Mouse (Mus musculus) adrenal gland (tissue): ENCODE data around the gene Gm1110.
"Not testable (repeated sequence)": the region's sequence is repeated elsewhere in the genome, so short reads cannot be mapped to it uniquely, and the experiment has no call there.

Experiments
- intact Hi-C: fragments of 180-260 bp; cut with DNase I; formaldehyde crosslinking; loops from one replicate; pipeline ENCODE4 v1.15.1; 2025
- long read RNA-seq, 2 experiments: library from polyadenylated mRNA; unstranded; transcript quantifications; one replicate each; pipeline ENCODE4 v2.0.0; 2020; ENCODE audit warnings: borderline replicate concordance in 1 of 2; ENCODE audit not compliant: insufficient replicate concordance in 1 of 2

The Gm1110 gene
- long read RNA-seq, experiment 1, result 0 reads
- long read RNA-seq, experiment 2, result 0 reads

DNA sequence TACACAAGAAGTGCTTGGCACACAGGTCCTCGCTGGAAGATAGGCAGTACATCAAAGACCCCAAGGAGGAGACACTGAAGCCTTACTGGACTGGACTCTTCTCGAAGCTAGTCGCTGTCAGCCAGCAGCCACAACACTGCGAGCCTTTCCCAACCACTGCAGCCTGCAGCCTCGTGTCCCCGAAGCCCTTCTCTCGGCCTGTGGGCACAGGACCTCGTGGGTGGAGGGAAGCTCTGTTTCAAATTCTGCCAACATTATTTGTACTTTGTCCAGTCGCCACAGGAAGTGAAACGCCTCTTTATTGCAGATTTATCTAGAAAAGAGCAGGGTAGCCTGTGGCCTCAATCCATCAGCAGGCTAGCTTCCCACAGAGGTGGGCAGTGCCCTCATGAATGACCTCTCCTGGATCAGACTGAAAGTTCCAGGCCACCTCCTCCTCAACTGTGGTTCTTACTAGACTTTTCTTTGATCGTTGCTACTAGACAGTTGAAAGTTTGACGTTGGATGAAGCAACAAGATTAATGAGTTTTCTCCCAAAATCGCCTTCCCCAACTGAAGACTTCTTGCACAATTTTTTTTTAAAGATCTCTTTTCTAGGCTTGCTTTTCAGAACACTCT, at the start of gene Gm1110:
Gene Gm1110, minus strand, starts transcription at position 203 of the 618 bp plus-strand sequence.
- intact Hi-C loops, result loop anchor here (10.0 kb wide), 1 partner anchor 108 kb away; no protein-coding TSS in a partner anchor

DNA sequence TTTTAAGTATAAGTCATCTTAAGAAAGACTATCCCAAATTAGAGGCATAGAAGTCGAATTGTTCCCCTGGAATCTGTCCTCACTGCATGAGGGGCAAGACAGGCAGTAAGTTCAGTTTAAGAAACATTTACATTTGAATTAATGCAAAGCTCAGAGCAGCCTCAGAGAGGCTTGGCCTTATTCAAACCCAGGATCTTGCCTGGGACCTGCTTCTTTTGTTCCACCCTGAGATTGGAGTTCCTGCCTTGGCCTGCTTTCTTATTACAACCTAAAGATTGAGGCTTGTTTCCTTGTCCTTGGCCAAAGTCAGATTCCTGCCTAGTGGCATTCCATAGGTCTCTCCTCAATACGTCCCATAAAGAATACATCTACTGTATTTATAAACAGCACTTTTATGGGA, 24.9 kb upstream of the Gm1110 start:
- intact Hi-C loops, result no loop called here

DNA sequence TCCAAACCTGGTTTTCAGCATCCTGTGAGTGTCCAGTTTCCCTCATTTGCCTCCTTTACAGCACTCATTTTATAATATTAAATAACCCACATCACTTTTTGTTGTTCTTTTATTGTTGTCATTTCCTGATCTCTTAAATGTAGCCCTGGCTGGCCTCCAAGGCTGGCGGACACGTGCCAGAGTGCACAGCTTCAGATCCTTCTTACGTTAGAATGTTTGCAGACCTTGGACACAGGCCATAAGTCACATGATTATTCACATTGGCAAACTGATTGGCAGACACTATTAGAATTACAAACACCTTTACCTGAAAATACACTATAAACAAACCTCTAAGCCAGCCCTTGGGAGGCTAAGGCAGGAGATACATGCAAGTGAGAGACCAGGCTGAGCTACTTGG, 1.2 kb upstream of the Gm1110 start:
- intact Hi-C loops, result loop anchor here (10.0 kb wide), 1 partner anchor 109 kb away; no protein-coding TSS in a partner anchor

DNA sequence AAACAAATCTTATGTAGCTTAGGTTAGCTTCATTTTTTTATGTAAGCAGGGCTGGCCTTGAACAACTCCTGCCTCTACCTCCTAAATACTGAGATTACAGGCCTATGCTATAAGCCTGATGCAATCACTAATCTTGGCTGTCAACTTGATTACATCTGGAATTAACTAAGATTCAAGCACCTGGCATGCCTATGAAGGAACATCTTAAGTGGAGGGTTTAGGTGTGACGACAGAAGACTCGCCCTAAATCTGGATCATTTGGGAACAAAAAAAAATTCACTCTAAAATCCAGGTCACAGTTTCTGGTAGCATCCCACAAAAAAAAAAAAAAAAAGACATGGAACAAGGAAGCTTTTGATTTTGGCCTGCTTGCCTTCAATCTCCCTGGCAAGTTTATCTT, 3.1 kb downstream of the Gm1110 start:
- intact Hi-C loops, result loop anchor here (10.0 kb wide), 1 partner anchor 105 kb away; no protein-coding TSS in a partner anchor

DNA sequence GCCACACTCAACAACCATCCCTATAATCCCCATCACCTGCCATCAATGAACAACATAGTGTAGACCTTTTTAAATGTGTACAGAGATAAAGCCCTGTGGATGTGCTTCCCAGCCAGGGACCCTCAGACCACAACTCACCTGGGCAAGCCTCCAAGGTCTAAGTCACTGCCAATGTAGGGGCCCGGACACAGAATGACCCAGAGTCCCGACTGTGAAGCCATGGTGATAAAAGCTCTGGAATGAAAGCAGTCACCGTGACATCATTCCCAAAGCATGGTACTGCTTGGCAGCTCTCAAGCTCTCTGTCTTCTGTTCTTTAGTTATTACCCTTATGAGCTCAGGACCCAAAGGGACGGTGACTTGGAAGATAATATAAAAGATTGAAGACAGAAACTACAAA, 9.8 kb downstream of the Gm1110 start:
- intact Hi-C loops, result no loop called here

DNA sequence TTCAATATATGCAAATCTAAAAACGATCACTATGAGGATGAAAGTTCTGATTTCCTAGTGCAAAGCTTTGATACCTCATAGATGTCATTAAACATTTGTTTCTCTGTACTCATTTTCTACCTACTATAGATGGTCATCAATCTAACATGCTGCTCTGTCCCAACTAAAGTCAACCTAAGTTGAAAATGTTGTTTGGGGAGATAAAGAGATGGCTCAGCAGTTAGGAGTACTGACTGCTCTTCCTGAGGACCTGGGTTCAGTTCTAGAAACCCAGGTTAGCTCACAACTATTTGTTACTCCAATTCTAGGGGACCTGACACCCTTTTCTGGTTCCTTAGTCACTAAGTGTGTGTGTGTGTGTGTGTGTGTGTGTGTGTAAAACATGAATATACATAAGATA, 11.7 kb downstream of the Gm1110 start:
- intact Hi-C loops, result no loop called here

DNA sequence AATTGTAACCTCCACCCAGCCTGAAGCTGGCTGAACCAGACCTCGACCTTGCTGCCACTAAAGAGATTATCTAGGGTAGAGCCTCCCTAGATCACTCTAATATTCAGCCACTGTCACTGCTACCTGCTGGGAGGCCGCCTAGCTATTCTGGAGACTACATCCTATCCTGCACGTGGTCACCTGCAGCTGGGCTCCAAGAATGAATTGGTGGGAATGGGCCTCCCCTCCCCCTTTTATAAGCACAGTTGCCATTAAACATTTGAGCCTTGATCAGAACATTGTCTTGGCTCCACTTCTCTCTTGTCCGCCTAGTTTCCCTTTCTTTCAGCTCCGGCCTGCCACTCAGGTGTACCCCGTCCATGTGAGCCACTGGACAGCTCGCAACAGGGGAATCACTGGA, 53.1 kb downstream of the Gm1110 start:
- intact Hi-C loops, result not testable (repeated sequence)

DNA sequence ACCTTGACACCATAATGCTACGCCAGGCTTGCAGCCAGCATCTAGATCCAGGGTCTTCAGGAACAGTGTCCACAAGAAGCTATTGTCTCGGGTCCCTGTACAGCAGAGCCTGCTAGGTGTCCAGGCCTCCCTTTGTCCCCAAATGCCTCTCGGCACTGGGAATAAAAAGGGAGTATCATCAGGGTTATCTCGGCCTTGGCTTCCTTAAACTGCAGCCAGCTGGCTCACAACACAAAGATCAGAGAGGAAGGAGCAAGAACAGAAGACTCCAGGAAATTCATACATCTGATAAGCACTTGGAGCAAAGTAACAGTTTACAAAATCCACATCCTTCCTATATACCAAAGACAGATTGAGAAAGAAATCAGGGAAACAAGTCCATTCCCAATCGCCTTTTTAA, 62.2 kb downstream of the Gm1110 start, which contains the start of gene Glb1l3:
Gene Glb1l3, minus strand, starts transcription at position 140 of the 400 bp plus-strand sequence.
- intact Hi-C loops, result no loop called here

DNA sequence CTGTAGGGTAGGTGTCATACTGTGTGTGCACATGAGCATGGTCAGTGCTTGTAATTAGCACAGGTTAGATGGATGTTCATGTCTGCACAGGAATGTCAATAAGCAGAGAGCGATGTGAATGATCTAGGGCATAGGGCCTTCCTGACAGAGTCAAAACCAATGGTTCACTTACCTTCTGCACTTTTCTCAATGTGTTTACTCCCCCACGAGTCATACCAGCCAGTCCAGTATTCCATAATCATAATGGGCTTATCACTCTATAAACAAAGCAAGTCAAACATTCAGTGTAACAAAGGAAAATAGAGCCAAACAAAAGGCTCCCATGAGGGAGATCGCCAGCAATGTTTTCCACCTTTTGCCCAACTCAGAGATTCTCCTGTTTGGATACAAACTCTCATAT, 91.8 kb downstream of the Gm1110 start:
- intact Hi-C loops, result no loop called here
